Mouse (Mus musculus) spleen, postnatal 4 days (tissue): ENCODE data around the gene Dlgap4.

Source experiments
- DNase-seq, 2 experiments: peaks; one replicate each; pipeline ENCODE4 v3.0.0; 2022; ENCODE audit warnings: low spot score in 2 of 2

Dlgap4 gene

GRCm38 (mm10) chr2:156737976-156738375, 124.5 kb downstream of the Dlgap4 start:
- no peak for DNase-seq

GRCm38 (mm10) chr2:156741265-156741664, 127.8 kb downstream of the Dlgap4 start:
- no peak for DNase-seq

GRCm38 (mm10) chr2:156741998-156742397, 128.5 kb downstream of the Dlgap4 start:
- no peak for DNase-seq

GRCm38 (mm10) chr2:156743248-156743647, 129.7 kb downstream of the Dlgap4 start:
- DNase-seq = no peak

- DNase-seq = no peak
Measured at GRCm38 (mm10) chr2:156744414-156744813, 130.9 kb downstream of the Dlgap4 start.

GRCm38 (mm10) chr2:156747315-156747714, 133.8 kb downstream of the Dlgap4 start:
- DNase-seq = no peak

GRCm38 (mm10) chr2:156749687-156750086, 136.2 kb downstream of the Dlgap4 start:
- DNase-seq = no peak

- DNase-seq = no peak
Measured at GRCm38 (mm10) chr2:156756937-156757336, 143.4 kb downstream of the Dlgap4 start.

GRCm38 (mm10) chr2:156760843-156761505, 147.5 kb downstream of the Dlgap4 start:
- no peak for DNase-seq

GRCm38 (mm10) chr2:156761521-156762278, 148.2 kb downstream of the Dlgap4 start:
- DNase-seq = no peak

GRCm38 (mm10) chr2:156762499-156762898, 149.0 kb downstream of the Dlgap4 start:
- DNase-seq = no peak

GRCm38 (mm10) chr2:156763101-156763500, 149.6 kb downstream of the Dlgap4 start:
- DNase-seq = no peak

GRCm38 (mm10) chr2:156764022-156764421, 150.5 kb downstream of the Dlgap4 start:
- no peak for DNase-seq

GRCm38 (mm10) chr2:156764747-156765146, 151.2 kb downstream of the Dlgap4 start:
- no peak for DNase-seq

GRCm38 (mm10) chr2:156765593-156765992, 152.1 kb downstream of the Dlgap4 start:
- DNase-seq = no peak

- DNase-seq = no peak
Measured at GRCm38 (mm10) chr2:156766227-156767019, 152.9 kb downstream of the Dlgap4 start.

- no peak for DNase-seq
Measured at GRCm38 (mm10) chr2:156767108-156767507, 153.6 kb downstream of the Dlgap4 start.

GRCm38 (mm10) chr2:156769274-156769673, 155.8 kb downstream of the Dlgap4 start:
- no peak for DNase-seq

GRCm38 (mm10) chr2:156773470-156773869, 160.0 kb downstream of the Dlgap4 start:
- DNase-seq = peak in 1 of 2 experiments; percentile 34

GRCm38 (mm10) chr2:156774035-156774737, 160.7 kb downstream of the Dlgap4 start:
- DNase-seq = peak in 1 of 2 experiments; percentile 32

GRCm38 (mm10) chr2:156774738-156775454, 161.4 kb downstream of the Dlgap4 start, which contains the start of gene Myl9:
Gene Myl9 (plus strand): TSS chr2:156775420.
- peak in 1 of 2 experiments; percentile 64 for DNase-seq
